Mouse (Mus musculus) left cerebral cortex, adult 6 months (tissue): ENCODE results near the gene Cyp2d10. TPM values are rescaled to one million over a fixed set of nuclear protein-coding genes. Genes with fewer than 3 reads are reported as not detected.

Source experiments
- long read RNA-seq, 2 experiments: library from polyadenylated mRNA; unstranded; transcript quantifications; one replicate each; pipeline ENCODE4 v2.0.0; 2019 to 2020
- polyA plus RNA-seq: library from polyadenylated mRNA; unstranded; fragments of <200 nt; fragmentation: Nextera tagmentation; gene quantifications from 2 replicates; pipeline ENCODE4 v1.2.3, GENCODE M21; 2021

The Cyp2d10 gene
- not detected in 2 replicates for polyA plus RNA-seq
- long read RNA-seq, experiment 1: 0 reads
- long read RNA-seq, experiment 2: 0 reads

GRCm38 (mm10) chr15:82406981-82407380 lies at the start of gene Cyp2d10:
TSS of gene Cyp2d10 (minus strand) at chr15:82407195.

DNA sequence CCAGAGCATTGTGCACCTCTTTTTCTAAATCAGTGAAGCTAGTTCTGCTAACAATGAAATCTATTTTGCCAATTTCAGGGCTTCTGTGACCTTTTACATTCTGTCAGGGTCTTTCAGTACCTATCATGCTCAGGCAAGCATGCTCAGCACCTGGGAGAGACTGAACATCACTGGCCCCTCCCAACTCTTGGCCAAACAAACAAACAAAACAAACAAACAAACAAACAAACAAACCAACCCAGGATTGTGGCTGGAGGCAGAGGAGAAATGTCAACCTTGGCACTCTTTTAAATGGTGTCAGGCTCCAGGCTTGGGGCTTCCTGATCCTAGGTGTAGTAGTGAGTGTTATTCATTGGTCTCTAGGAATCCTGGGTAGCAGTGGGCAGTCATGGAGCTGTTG lies 26.1 kb upstream of the Cyp2d10 start, which contains the start of gene Cyp2d9:
TSS of gene Cyp2d9 (plus strand) at position 301 of the 400 bp plus-strand sequence.

DNA sequence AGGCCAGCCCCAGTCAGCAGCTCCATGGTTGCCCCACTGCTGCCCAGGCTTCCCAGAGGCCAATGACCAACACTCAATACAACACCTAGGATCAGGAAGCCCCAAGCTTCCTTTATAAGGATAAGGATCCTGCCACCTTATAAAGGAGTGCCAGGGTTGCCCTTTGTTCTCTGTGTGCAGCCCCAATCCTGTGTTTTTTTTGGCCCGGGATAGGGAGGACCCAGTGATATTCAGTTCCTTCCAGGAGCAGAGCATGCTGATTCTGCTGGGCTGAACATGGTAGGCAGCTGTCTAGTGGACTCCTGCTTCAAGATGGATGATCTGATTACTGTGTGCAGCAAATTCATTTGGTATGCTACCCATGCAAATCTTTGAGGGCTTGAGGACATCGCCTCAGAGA lies 13.1 kb downstream of the Cyp2d10 start, which contains the start of gene Cyp2d11:
TSS of gene Cyp2d11 (minus strand) at position 101 of the 400 bp plus-strand sequence.

DNA sequence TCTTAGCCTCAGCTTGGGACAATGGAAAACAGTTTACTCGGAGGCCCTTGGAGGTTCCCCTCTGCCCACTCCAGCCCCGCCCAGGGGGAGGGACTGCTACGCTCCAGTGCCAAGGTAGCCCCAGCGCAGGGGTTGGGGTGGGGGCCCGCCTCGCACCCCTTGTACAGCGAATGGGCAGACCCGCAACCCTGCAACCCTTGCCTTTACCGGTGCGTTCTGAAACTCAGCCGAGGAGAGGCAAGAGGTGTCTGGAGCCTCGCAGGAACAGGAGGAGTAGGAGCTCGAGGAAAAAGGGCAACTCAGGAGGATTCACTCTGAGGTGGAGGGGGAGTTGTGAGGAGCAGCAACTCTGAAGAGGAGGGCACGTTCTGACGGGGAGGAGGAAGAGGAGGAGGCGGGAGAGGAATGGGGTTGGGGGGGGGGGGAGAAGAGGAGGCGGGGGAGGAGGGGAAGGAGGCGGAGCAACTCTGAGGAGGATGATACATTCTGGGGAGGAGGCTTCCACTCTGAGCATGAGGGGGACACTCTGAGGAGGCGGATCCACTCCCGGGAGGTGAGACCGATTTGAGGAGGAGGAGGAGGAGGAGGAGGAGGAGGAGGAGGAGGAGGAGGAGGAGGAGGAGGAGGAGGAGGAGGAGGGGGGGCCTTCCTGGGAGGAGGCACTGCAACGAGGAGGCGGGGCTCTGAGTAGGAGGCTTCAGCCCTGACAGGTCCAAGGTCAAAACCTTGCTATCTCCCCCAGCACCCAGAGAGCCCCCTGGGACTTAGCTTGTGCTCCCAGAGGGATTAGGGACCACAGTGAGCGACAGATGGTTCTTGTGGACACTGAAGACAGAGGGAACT lies 26.9 kb downstream of the Cyp2d10 start, which contains the start of gene Cyp2d22:
TSS of gene Cyp2d22 (minus strand) at position 390 of the 843 bp plus-strand sequence.

GRCm38 (mm10) chr15:82354126-82354945 lies 52.7 kb downstream of the Cyp2d10 start, which contains the start of gene Ndufa6:
TSS of gene Ndufa6 (minus strand) at chr15:82354322.

Other genes with a start within 250 kb of the Cyp2d10 start
- 0.93 and 1.9 TPM in 2 replicates for gene Shisa8, start 194.4 kb downstream of the Cyp2d10 start, polyA plus RNA-seq
- 0.23 TPM in 2 replicates for gene Tnfrsf13c, start 182.8 kb downstream of the Cyp2d10 start, polyA plus RNA-seq
- gene Cenpm, start 162.4 kb downstream of the Cyp2d10 start, polyA plus RNA-seq: 13.8 and 14.9 TPM in 2 replicates
- gene 1500009C09Rik, start 154.8 kb downstream of the Cyp2d10 start, polyA plus RNA-seq: 24.0 and 32.9 TPM in 2 replicates
- gene Sept3, start 132.3 kb downstream of the Cyp2d10 start, polyA plus RNA-seq: 85.5 and 117 TPM in 2 replicates
- not detected in 2 replicates for gene Wbp2nl, start 108.2 kb downstream of the Cyp2d10 start, polyA plus RNA-seq
- 23.6 and 25.5 TPM in 2 replicates for gene Naga, start 68.3 kb downstream of the Cyp2d10 start, polyA plus RNA-seq
- 0.79 and 0.91 TPM in 2 replicates for gene Pheta2, start 68.3 kb downstream of the Cyp2d10 start, polyA plus RNA-seq
- 859 and 926 TPM in 2 replicates for gene Smdt1, start 68.2 kb downstream of the Cyp2d10 start, polyA plus RNA-seq
- gene Ndufa6, start 52.9 kb downstream of the Cyp2d10 start, polyA plus RNA-seq: 991 and 1,014 TPM in 2 replicates
- gene Cyp2d22, start 26.9 kb downstream of the Cyp2d10 start, polyA plus RNA-seq: 15.5 and 16.5 TPM in 2 replicates
- gene Cyp2d11, start 13.2 kb downstream of the Cyp2d10 start, polyA plus RNA-seq: not detected in 2 replicates
- not detected in 2 replicates for gene Cyp2d9, start 26.2 kb upstream of the Cyp2d10 start, polyA plus RNA-seq
- not detected in 2 replicates for gene Cyp2d12, start 147.9 kb upstream of the Cyp2d10 start, polyA plus RNA-seq
- gene Cyp2d34, start 213.8 kb upstream of the Cyp2d10 start, polyA plus RNA-seq: not detected in 2 replicates